Mouse (Mus musculus): ENCODE measurements at regions not wholly inside any gene's neighbourhood (a gene's known extent, or its start where the extent isn't known, plus 50 kb on each side); places are given as distances from the start of the nearest gene placed in this dataset.

GRCm38 (mm10) chr13:12925604-12926003, 79.6 kb downstream of the Prl2c2 start:
- no peak for TF ChIP-seq CTCF (IDR thresholded peaks at IDR 0.05; ENCODE audit: control insufficient read depth, insufficient read depth, insufficient read length)
- TF ChIP-seq MYOG (IDR thresholded peaks at IDR 0.05; ENCODE audit: control insufficient read depth, extremely low read depth, insufficient read length), result no peak
- TF ChIP-seq MAX (IDR thresholded peaks at IDR 0.05), result no peak

Data from C2C12 (cell line).